Comparison of ENCODE assay signal across 15 mouse cellular contexts in genomic region chr9:101982378-101982777, GRCm38 (mm10).
"Had no signal": no experiment of that assay in that cellular context is flagged by ENCODE, and none has a peak within 500 bp of the region (broad histone marks: within the 10 kb centered on the region; RNA-seq: fewer than 3 reads in every experiment).

No protein-coding gene starts in this region.

- ATAC-seq: intestine, postnatal 0 days; midbrain, embryonic 13.5 days; midbrain, embryonic 16.5 days had no signal

- H3K4me2 ChIP-seq: liver, embryonic 13.5 days; midbrain, embryonic 13.5 days had no signal

- H3K9ac ChIP-seq: liver, embryonic 13.5 days; midbrain, embryonic 13.5 days had no signal

- H3K4me3 ChIP-seq: left cerebral cortex, adult 2 months; liver, embryonic 13.5 days; megakaryocyte, embryonic 14.5 days; midbrain, embryonic 10.5 days; midbrain, embryonic 13.5 days; myocyte had no signal

- H3K27ac ChIP-seq: kidney, postnatal 0 days; left cerebral cortex, adult 2 months; liver, embryonic 13.5 days; midbrain, embryonic 10.5 days; midbrain, embryonic 13.5 days had no signal

- H3K36me3 ChIP-seq: liver, embryonic 13.5 days; midbrain, embryonic 10.5 days had no signal

- H3K9me3 ChIP-seq: liver, embryonic 13.5 days; megakaryocyte, embryonic 14.5 days; midbrain, embryonic 10.5 days; midbrain, embryonic 13.5 days had no signal

- H3K27me3 ChIP-seq: megakaryocyte, embryonic 14.5 days; midbrain, embryonic 13.5 days had no signal

- H3K4me1 ChIP-seq: midbrain, embryonic 10.5 days; midbrain, embryonic 13.5 days had no signal

- DNase-seq: kidney, adult 2 months; kidney, postnatal 25 days; layer of hippocampus, postnatal 36 days; liver, embryonic 13.5 days; lung, postnatal 14 days; thymus, adult 18-20 months; thymus, postnatal 4 days had no signal
